Mouse (Mus musculus) bone marrow macrophage, adult 2 months (primary cell): ENCODE measurements around the gene Ccdc82.

Experiments
- CTCF ChIP-seq: IDR thresholded peaks from 2 replicates; pipeline ENCODE4 v1.5.1; 2012; ENCODE audit warnings: low read depth, mild to moderate bottlenecking, low read length, moderate library complexity
- POLR2A ChIP-seq: IDR thresholded peaks from 2 replicates; pipeline ENCODE4 v1.6.1; 2012; ENCODE audit warnings: mild to moderate bottlenecking, low read depth, low read length, borderline replicate concordance

- TF ChIP-seq POLR2A (no peak), CTCF (no peak)
Measured at GRCm38 (mm10) chr9:13297668-13298512, 51.1 kb downstream of the Ccdc82 start, which contains the start of gene Maml2.
